Mouse (Mus musculus): Measurements from ENCODE around the gene P2ry6.

GRCm38 (mm10) chr7:100894057-100894832 lies 80.2 kb downstream of the P2ry6 start:
- TF ChIP-seq CTCF (conservative IDR thresholded peaks at IDR 0.05; ENCODE audit: low read length), result no peak
- no peak for TF ChIP-seq NANOG (IDR thresholded peaks at IDR 0.05; ENCODE audit: borderline replicate concordance, low read length)
- TF ChIP-seq POU5F1 (IDR thresholded peaks at IDR 0.05; ENCODE audit: borderline replicate concordance, low read length), result no peak

Measured in E14TG2a.4 (cell line).